Comparison of ENCODE assay signal across 27 mouse cellular contexts in genomic region chr1:137955993-137956392, GRCm38 (mm10).
A peak's percentile ranks its signal among the peaks of the same experiment; 100 is the strongest.
DNase-seq lines count a peak whose midpoint lies in the region; ATAC-seq and TF ChIP-seq lines count a peak whose summit lies in the region.
"Had no signal": no experiment of that assay in that cellular context is flagged by ENCODE, and none has a peak within 500 bp of the region (broad histone marks: within the 10 kb centered on the region; RNA-seq: fewer than 3 reads in every experiment).

No protein-coding gene starts in this region.

- H3K9ac ChIP-seq in limb, embryonic 13.5 days, result no peak overlapping the region
- no peak overlapping the region for H3K9ac ChIP-seq in embryonic facial prominence, embryonic 15.5 days
- H3K9ac ChIP-seq in lung, postnatal 0 days (replicated peaks; ENCODE audit: low read depth), result no peak overlapping the region
- H3K9ac ChIP-seq: forebrain, postnatal 0 days; heart, embryonic 13.5 days; intestine, embryonic 15.5 days had no signal

- H3K4me3 ChIP-seq in limb, embryonic 13.5 days, result no peak overlapping the region
- no peak overlapping the region for H3K4me3 ChIP-seq in limb, embryonic 10.5 days
- no peak overlapping the region for H3K4me3 ChIP-seq in embryonic facial prominence, embryonic 15.5 days (replicated peaks)
- no peak overlapping the region for H3K4me3 ChIP-seq in lung, postnatal 0 days (ENCODE audit: low read depth, low read length)
- H3K4me3 ChIP-seq: heart, adult 2 months; heart, embryonic 10.5 days; heart, embryonic 13.5 days; intestine, embryonic 15.5 days had no signal

- TF ChIP-seq EP300 in lung, postnatal 0 days (IDR thresholded peaks at IDR 0.05), result no peak

- no peaks in the 10 kb centered on the region for H3K27me3 ChIP-seq in limb, embryonic 13.5 days
- H3K27me3 ChIP-seq in limb, embryonic 10.5 days (ENCODE audit: low read depth, poor library complexity, severe bottlenecking), result no peaks in the 10 kb centered on the region
- H3K27me3 ChIP-seq in embryonic facial prominence, embryonic 15.5 days, result no peaks in the 10 kb centered on the region
- no peaks in the 10 kb centered on the region for H3K27me3 ChIP-seq in lung, postnatal 0 days (replicated peaks; ENCODE audit: insufficient read depth, low read length)
- H3K27me3 ChIP-seq: CH12.LX; heart, embryonic 13.5 days; intestine, embryonic 15.5 days; Patski had no signal

- no peaks in the 10 kb centered on the region for H3K9me3 ChIP-seq in limb, embryonic 13.5 days
- H3K9me3 ChIP-seq in limb, embryonic 10.5 days (replicated peaks), result no peaks in the 10 kb centered on the region
- H3K9me3 ChIP-seq in embryonic facial prominence, embryonic 15.5 days (replicated peaks), result no peaks in the 10 kb centered on the region
- no peaks in the 10 kb centered on the region for H3K9me3 ChIP-seq in lung, postnatal 0 days (ENCODE audit: low read length)
- H3K9me3 ChIP-seq: heart, embryonic 10.5 days; intestine, embryonic 15.5 days had no signal

- peaks cover 32% of the 10 kb centered on the region for H3K4me1 ChIP-seq in limb, embryonic 13.5 days
- H3K4me1 ChIP-seq in limb, embryonic 10.5 days, result peaks cover 15% of the 10 kb centered on the region
- peaks cover 22% of the 10 kb centered on the region for H3K4me1 ChIP-seq in embryonic facial prominence, embryonic 15.5 days
- no peaks in the 10 kb centered on the region for H3K4me1 ChIP-seq in lung, postnatal 0 days (ENCODE audit: insufficient read depth, low read depth, low read length)
- H3K4me1 ChIP-seq: heart, embryonic 10.5 days; heart, embryonic 13.5 days had no signal

- H3K27ac ChIP-seq in limb, embryonic 13.5 days, result no peak overlapping the region; the same call in 1 of the 2 replicates
- no peak overlapping the region for H3K27ac ChIP-seq in limb, embryonic 10.5 days
- H3K27ac ChIP-seq in embryonic facial prominence, embryonic 15.5 days (replicated peaks), result peak overlapping the region; percentile 78; the same call in 1 of the 2 replicates
- no peak overlapping the region for H3K27ac ChIP-seq in lung, postnatal 0 days (ENCODE audit: low read length)
- H3K27ac ChIP-seq: heart, adult 2 months; heart, embryonic 10.5 days; heart, embryonic 13.5 days; intestine, embryonic 15.5 days had no signal

- 0 out of 2 replicates have a peak, but pooled peaks have one; percentile 32 for ATAC-seq in frontal cortex, adult (ENCODE audit: low TSS enrichment)
- ATAC-seq in limb, embryonic 13.5 days (ENCODE audit: low FRiP score, low read depth), result peak; percentile 66
- ATAC-seq in embryonic facial prominence, embryonic 15.5 days (ENCODE audit: insufficient number of reproducible peaks, low FRiP score, low TSS enrichment, low read depth), result peak; percentile 78; the same call in 1 of the 2 replicates
- ATAC-seq in lung, postnatal 0 days, result no peak
- ATAC-seq: forebrain, embryonic 14.5 days; forebrain, postnatal 0 days; hindbrain, embryonic 16.5 days; intestine, embryonic 15.5 days; Patski had no signal

- no peak for TF ChIP-seq CTCF in lung, postnatal 0 days (IDR thresholded peaks at IDR 0.05)

- WGBS in limb, embryonic 13.5 days, result 38% methylated on average over 3 of the region's 3 CpGs
- 88% methylated on average over 3 of the region's 3 CpGs for WGBS in limb, embryonic 10.5 days
- 31% methylated on average over 3 of the region's 3 CpGs for WGBS in embryonic facial prominence, embryonic 15.5 days
- WGBS in lung, postnatal 0 days, result 78% methylated on average over 3 of the region's 3 CpGs

- peaks cover 22% of the 10 kb centered on the region for H3K36me3 ChIP-seq in limb, embryonic 13.5 days
- H3K36me3 ChIP-seq in limb, embryonic 10.5 days, result peaks cover 42% of the 10 kb centered on the region
- H3K36me3 ChIP-seq in embryonic facial prominence, embryonic 15.5 days, result no peaks in the 10 kb centered on the region
- no peaks in the 10 kb centered on the region for H3K36me3 ChIP-seq in lung, postnatal 0 days (ENCODE audit: insufficient read depth, low read length)
- H3K36me3 ChIP-seq: G1E had no signal

- H3K4me2 ChIP-seq in limb, embryonic 13.5 days (replicated peaks), result no peak overlapping the region
- no peak overlapping the region for H3K4me2 ChIP-seq in embryonic facial prominence, embryonic 15.5 days (replicated peaks)
- no peak overlapping the region for H3K4me2 ChIP-seq in lung, postnatal 0 days (replicated peaks; ENCODE audit: low read depth, low read length)
- H3K4me2 ChIP-seq: heart, embryonic 13.5 days; intestine, embryonic 15.5 days had no signal

- no peak for DNase-seq in frontal cortex, postnatal 14 days (ENCODE audit: low spot score in 2 of 2)
- DNase-seq in limb, embryonic 10.5 days (ENCODE audit: low spot score), result no peak
- no peak for DNase-seq in thymus, postnatal 10 days (ENCODE audit: low spot score in 2 of 2)
- DNase-seq in lung, postnatal 0 days (ENCODE audit: low spot score), result no peak
- DNase-seq: adrenal gland, postnatal 10 days; adrenal gland, postnatal 36 days; B cell, adult 2 months; cerebellum, adult 18-20 months; cerebellum, adult 9-10 months; cerebellum, postnatal 25 days; forebrain, postnatal 0 days; gastrocnemius, postnatal 10 days; gastrocnemius, postnatal 36 days; heart, adult 2 months; heart, postnatal 14 days; heart, postnatal 4 days had no signal
